Mouse (Mus musculus) heart, embryonic 14.5 days (tissue): ENCODE results near the gene Pard3b. TPM values are rescaled to one million over a fixed set of nuclear protein-coding genes. Genes with fewer than 3 reads are reported as not detected.

Experiments
- ATAC-seq: fragments of 200-750 bp; cut with Nextera tagmentation; 2 replicates; pipeline ENCODE4 v1.8.0; 2017; ENCODE audit warnings: low read depth, moderate TSS enrichment; ENCODE audit not compliant: insufficient number of reproducible peaks, insufficient read depth, low FRiP score
- H3K27ac ChIP-seq, 2 experiments: fragments of 200-500 bp in 1 of 2; fragments of 300-500 bp in 1 of 2; sonication (generic) in 1 of 2; replicated peaks in 1 of 2; 2 replicates each; pipeline ENCODE4 v1.5.1; 2012 to 2014; ENCODE audit warnings: low read depth in 2 of 2, low read length in 2 of 2, control low read depth in 1 of 2, mild to moderate bottlenecking in 1 of 2, mixed read lengths in 1 of 2; ENCODE audit not compliant: control insufficient read depth in 1 of 2, insufficient read depth in 1 of 2
- H3K27me3 ChIP-seq: fragments of 300-500 bp; sonication (generic); 2 replicates; pipeline ENCODE4 v1.6.1; 2014; ENCODE audit warnings: mild to moderate bottlenecking, low read length, control low read depth; ENCODE audit not compliant: control insufficient read depth, insufficient read depth
- H3K36me3 ChIP-seq: fragments of 300-500 bp; sonication (generic); 2 replicates; pipeline ENCODE4 v1.6.1; 2014; ENCODE audit warnings: mild to moderate bottlenecking, control low read depth, low read length, mixed read lengths; ENCODE audit not compliant: control insufficient read depth, insufficient read depth
- H3K4me1 ChIP-seq, 2 experiments: fragments of 200-500 bp in 1 of 2; fragments of 300-500 bp in 1 of 2; sonication (generic) in 1 of 2; 2 replicates each; pipeline ENCODE4 v1.6.1; 2012 to 2014; ENCODE audit warnings: low read length in 2 of 2, control low read depth in 1 of 2, mixed read lengths in 1 of 2; ENCODE audit not compliant: control insufficient read depth in 2 of 2, insufficient read depth in 2 of 2
- H3K4me2 ChIP-seq: fragments of 300-500 bp; sonication (generic); 2 replicates; pipeline ENCODE4 v1.6.1; 2014; ENCODE audit warnings: mild to moderate bottlenecking, low read length
- H3K4me3 ChIP-seq, 2 experiments: fragments of 200-500 bp in 1 of 2; fragments of 300-500 bp in 1 of 2; sonication (generic) in 1 of 2; 2 replicates each; pipeline ENCODE4 v1.5.1; 2012 to 2014; ENCODE audit warnings: low read length in 2 of 2, mild to moderate bottlenecking in 2 of 2, control low read depth in 1 of 2, low read depth in 1 of 2, moderate library complexity in 1 of 2; ENCODE audit not compliant: control insufficient read depth in 1 of 2, insufficient read depth in 1 of 2
- H3K9ac ChIP-seq: fragments of 300-500 bp; sonication (generic); 2 replicates; pipeline ENCODE4 v1.6.1; 2014; ENCODE audit warnings: mild to moderate bottlenecking, low read length
- H3K9me3 ChIP-seq: fragments of 300-500 bp; sonication (generic); 2 replicates; pipeline ENCODE4 v1.6.1; 2016; ENCODE audit warnings: low read length, control low read depth; ENCODE audit not compliant: control insufficient read depth
- WGBS: fragments of 180-500 bp; shearing (Covaris S2); extraction: QIAGEN DNeasy Blood & Tissue Kit; methylation state at CpG from one replicate; pipeline ENCODE4 v1.1.7; 2014; 5-methylcytosine and 5-hydroxymethylcytosine counted together
- polyA plus RNA-seq: library from polyadenylated mRNA; unstranded; fragments of >200 nt; fragmentation: Nextera tagmentation; extraction: Ambion mirVana; gene quantifications from 2 replicates; pipeline ENCODE4 v1.2.1, GENCODE M21; 2014

Pard3b gene
- polyA plus RNA-seq, 1 experiment from 2014 or later: 17.1 TPM

- H3K9ac ChIP-seq: no peak overlapping the region
- no peaks in the 10 kb centered on the region for H3K4me1 ChIP-seq
- no peaks in the 10 kb centered on the region for H3K27me3 ChIP-seq
- ATAC-seq: no peak
- no peaks in the 10 kb centered on the region for H3K9me3 ChIP-seq
- no peak overlapping the region for H3K27ac ChIP-seq
- H3K4me3 ChIP-seq: no peak overlapping the region
- H3K36me3 ChIP-seq: no peaks in the 10 kb centered on the region
- H3K4me2 ChIP-seq: no peak overlapping the region
- WGBS: 70% methylated on average over 2 of the region's 2 CpGs
These were observed 294.9 kb downstream of the Pard3b start for GRCm38 (mm10) chr1:61933574-61933973.

- no peak for ATAC-seq
- Histone ChIP-seq H3K9ac (no peak overlapping the region), H3K27ac (no peak overlapping the region), H3K4me3 (no peak overlapping the region), H3K4me1 (no peaks in the 10 kb centered on the region), H3K27me3 (no peaks in the 10 kb centered on the region), H3K36me3 (no peaks in the 10 kb centered on the region), H3K4me2 (no peak overlapping the region), H3K9me3 (no peaks in the 10 kb centered on the region)
- 88% methylated on average over 4 of the region's 4 CpGs for WGBS
These were observed 296.1 kb downstream of the Pard3b start for GRCm38 (mm10) chr1:61934760-61935159.

GRCm38 (mm10) chr1:61939882-61940281 lies 301.3 kb downstream of the Pard3b start:
- Histone ChIP-seq H3K27me3 (no peaks in the 10 kb centered on the region), H3K36me3 (no peaks in the 10 kb centered on the region), H3K4me3 (no peak overlapping the region), H3K9ac (no peak overlapping the region), H3K9me3 (no peaks in the 10 kb centered on the region), H3K4me1 (no peaks in the 10 kb centered on the region), H3K4me2 (no peak overlapping the region), H3K27ac (no peak overlapping the region)
- WGBS: 82% methylated on average over 10 of the region's 10 CpGs
- ATAC-seq: no peak

- WGBS: 89% methylated on average over 9 of the region's 9 CpGs
- H3K27ac ChIP-seq: no peak overlapping the region
- no peaks in the 10 kb centered on the region for H3K9me3 ChIP-seq
- H3K27me3 ChIP-seq: no peaks in the 10 kb centered on the region
- H3K36me3 ChIP-seq: no peaks in the 10 kb centered on the region
- no peak overlapping the region for H3K4me2 ChIP-seq
- no peak for ATAC-seq
- no peak overlapping the region for H3K9ac ChIP-seq
- no peaks in the 10 kb centered on the region for H3K4me1 ChIP-seq
- no peak overlapping the region for H3K4me3 ChIP-seq
These were observed 322.9 kb downstream of the Pard3b start for GRCm38 (mm10) chr1:61961533-61961932.

- H3K4me2 ChIP-seq: no peak overlapping the region
- no peak overlapping the region for H3K9ac ChIP-seq
- ATAC-seq: no peak
- no peaks in the 10 kb centered on the region for H3K36me3 ChIP-seq
- WGBS: 86% methylated on average over 4 of the region's 4 CpGs
- no peaks in the 10 kb centered on the region for H3K4me1 ChIP-seq
- no peak overlapping the region for H3K4me3 ChIP-seq
- no peaks in the 10 kb centered on the region for H3K9me3 ChIP-seq
- H3K27me3 ChIP-seq: no peaks in the 10 kb centered on the region
- no peak overlapping the region for H3K27ac ChIP-seq
These were observed 323.9 kb downstream of the Pard3b start for GRCm38 (mm10) chr1:61962571-61962970.

GRCm38 (mm10) chr1:61967124-61967523 lies 328.5 kb downstream of the Pard3b start:
- ATAC-seq: no peak
- 68% methylated on average over 3 of the region's 3 CpGs for WGBS
- no peaks in the 10 kb centered on the region for H3K36me3 ChIP-seq

GRCm38 (mm10) chr1:61967807-61968206 lies 329.2 kb downstream of the Pard3b start:
- H3K4me1 ChIP-seq: no peaks in the 10 kb centered on the region
- no peaks in the 10 kb centered on the region for H3K9me3 ChIP-seq
- no peak for ATAC-seq
- no peak overlapping the region for H3K9ac ChIP-seq
- no peaks in the 10 kb centered on the region for H3K36me3 ChIP-seq
- no peak overlapping the region for H3K27ac ChIP-seq
- H3K27me3 ChIP-seq: no peaks in the 10 kb centered on the region
- no peak overlapping the region for H3K4me3 ChIP-seq
- 85% methylated on average over 4 of the region's 4 CpGs for WGBS
- H3K4me2 ChIP-seq: no peak overlapping the region

More at GRCm38 (mm10) chr1:61967124-61967523, 328.5 kb downstream of the Pard3b start:
- Histone ChIP-seq H3K9ac (no peak overlapping the region), H3K9me3 (no peaks in the 10 kb centered on the region), H3K27me3 (no peaks in the 10 kb centered on the region), H3K27ac (no peak overlapping the region), H3K4me1 (no peaks in the 10 kb centered on the region), H3K4me2 (no peak overlapping the region), H3K4me3 (no peak overlapping the region)

GRCm38 (mm10) chr1:61997711-61998110 lies 359.1 kb downstream of the Pard3b start:
- ATAC-seq: no peak
- H3K9ac ChIP-seq: no peak overlapping the region
- no peaks in the 10 kb centered on the region for H3K9me3 ChIP-seq
- no peak overlapping the region for H3K27ac ChIP-seq
- H3K4me1 ChIP-seq: peaks cover 0 to under 1% of the 10 kb centered on the region in 2 experiments; a peak in 2 of 4 replicates
- no peaks in the 10 kb centered on the region for H3K27me3 ChIP-seq
- no peak overlapping the region for H3K4me3 ChIP-seq
- H3K4me2 ChIP-seq: no peak overlapping the region
- WGBS: 66% methylated on average over 3 of the region's 3 CpGs
- no peaks in the 10 kb centered on the region for H3K36me3 ChIP-seq
